Mouse (Mus musculus): Measurements from ENCODE around the gene Acot8. TPM values are rescaled to one million over a fixed set of nuclear protein-coding genes. Genes with fewer than 3 reads are reported as not detected.

The Acot8 gene
- polyA plus RNA-seq, 1 experiment from 2014 or later: 16.5 TPM

DNA sequence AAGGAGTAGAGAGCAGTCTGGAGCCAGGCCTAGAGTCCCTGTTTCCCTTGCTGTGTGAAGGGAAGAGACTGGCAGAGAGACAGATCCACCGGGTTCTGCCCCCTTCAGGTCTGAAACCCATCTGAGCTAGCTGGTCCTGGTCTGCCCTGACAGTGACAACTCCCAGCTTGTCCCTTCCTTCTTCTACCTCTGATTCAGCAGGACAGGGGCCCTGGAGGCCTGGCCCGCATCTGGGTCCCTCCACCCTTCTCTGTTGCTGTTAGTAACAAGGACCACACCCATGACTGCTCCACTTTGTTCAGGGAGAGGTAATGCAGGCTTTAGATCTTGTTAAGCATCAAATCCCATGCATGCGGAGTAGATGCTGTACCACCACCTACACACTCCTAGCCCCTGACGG, 16.3 kb downstream of the Acot8 start:
- no peak overlapping the region for H3K4me2 ChIP-seq (replicated peaks)
- peaks cover 30% of the 10 kb centered on the region for H3K36me3 ChIP-seq
- no peak overlapping the region for H3K4me3 ChIP-seq
- ATAC-seq (ENCODE audit: low FRiP score, low read depth): no peak
- H3K27me3 ChIP-seq: 0 out of 2 replicates have a peak, but pooled peaks cover 4% of the 10 kb centered on the region
- 73% methylated on average over 4 of the region's 4 CpGs for WGBS
- no peaks in the 10 kb centered on the region for H3K9me3 ChIP-seq
- H3K9ac ChIP-seq (replicated peaks): 0 out of 2 replicates have a peak overlapping the region, but pooled peaks have one; percentile 28
- H3K27ac ChIP-seq (replicated peaks): no peak overlapping the region
- H3K4me1 ChIP-seq: peaks cover 13% of the 10 kb centered on the region

- Histone ChIP-seq H3K4me3 (no peak overlapping the region), H3K9me3 (no peaks in the 10 kb centered on the region), H3K4me2 (replicated peaks) (no peak overlapping the region), H3K27me3 (0 out of 2 replicates have a peak, but pooled peaks cover 4% of the 10 kb centered on the region), H3K36me3 (peaks cover 24% of the 10 kb centered on the region), H3K4me1 (peaks cover 11% of the 10 kb centered on the region), H3K9ac (replicated peaks) (no peak overlapping the region), H3K27ac (replicated peaks) (no peak overlapping the region)
- no peak for ATAC-seq (ENCODE audit: low FRiP score, low read depth)
- WGBS: 84% methylated on average over 10 of the region's 10 CpGs
Observed at GRCm38 (mm10) chr2:164787779-164788178, 16.9 kb downstream of the Acot8 start.

GRCm38 (mm10) chr2:164787032-164787431, 17.6 kb downstream of the Acot8 start:
- H3K4me3 ChIP-seq: no peak overlapping the region
- 87% methylated on average over 3 of the region's 3 CpGs for WGBS
- H3K36me3 ChIP-seq: peaks cover 17% of the 10 kb centered on the region
- peaks cover 11% of the 10 kb centered on the region for H3K4me1 ChIP-seq
- ATAC-seq (ENCODE audit: low FRiP score, low read depth): no peak
- no peak overlapping the region for H3K27ac ChIP-seq (replicated peaks)
- H3K9me3 ChIP-seq: no peaks in the 10 kb centered on the region
- 0 out of 2 replicates have a peak, but pooled peaks cover 4% of the 10 kb centered on the region for H3K27me3 ChIP-seq
- peak overlapping the region; percentile 82 for H3K4me2 ChIP-seq (replicated peaks)
- H3K9ac ChIP-seq (replicated peaks): no peak overlapping the region

DNA sequence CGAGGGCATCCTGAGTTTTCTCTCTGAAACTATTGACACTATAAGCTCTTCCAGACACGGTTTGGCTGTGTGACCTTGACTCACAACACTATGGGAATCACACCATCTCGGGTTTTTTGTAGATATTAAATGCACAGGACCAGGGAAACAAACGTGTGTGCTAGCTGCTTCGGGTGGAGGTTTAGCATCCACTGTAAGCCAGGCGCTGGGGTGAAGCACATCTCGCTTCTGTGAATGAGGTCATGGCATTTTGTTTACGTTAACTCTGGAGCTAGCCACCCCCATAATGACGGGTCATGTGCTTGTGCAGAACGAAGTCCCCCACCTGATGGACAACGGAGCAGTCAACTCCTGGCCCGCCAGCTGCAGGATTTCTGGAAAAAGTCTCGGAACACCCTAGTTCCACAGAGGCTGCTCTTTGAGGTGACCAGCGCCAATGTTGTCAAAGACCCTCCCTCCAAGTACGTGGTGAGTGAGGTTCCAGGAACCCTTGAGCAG, 18.2 kb downstream of the Acot8 start:
- Histone ChIP-seq H3K9me3 (no peaks in the 10 kb centered on the region), H3K4me3 (peak overlapping the region; percentile 64), H3K27ac (replicated peaks) (no peak overlapping the region), H3K4me1 (peaks cover 11% of the 10 kb centered on the region), H3K27me3 (0 out of 2 replicates have a peak, but pooled peaks cover 4% of the 10 kb centered on the region), H3K4me2 (replicated peaks) (peak overlapping the region; percentile 82), H3K9ac (replicated peaks) (peak overlapping the region; percentile 60), H3K36me3 (peaks cover 11% of the 10 kb centered on the region; the same call in 1 of the 2 replicates)
- ATAC-seq (ENCODE audit: low FRiP score, low read depth): peak; percentile 14; the same call in 1 of the 2 replicates
- 11% methylated on average over 15 of the region's 15 CpGs for WGBS

GRCm38 (mm10) chr2:164785481-164786387, 18.9 kb downstream of the Acot8 start, which contains the start of gene Snx21:
Gene Snx21, plus strand, starts transcription at chr2:164785823.
- Histone ChIP-seq H3K27me3 (0 out of 2 replicates have a peak, but pooled peaks cover 4% of the 10 kb centered on the region), H3K27ac (replicated peaks) (peak within 1 kb of the TSS; percentile 69), H3K36me3 (0 out of 2 replicates have a peak, but pooled peaks cover 4% of the 10 kb centered on the region), H3K4me1 (peaks cover 11% of the 10 kb centered on the region), H3K9ac (replicated peaks) (peak within 1 kb of the TSS; percentile 60), H3K4me2 (replicated peaks) (peak within 1 kb of the TSS; percentile 82), H3K4me3 (peak within 1 kb of the TSS; percentile 64), H3K9me3 (no peaks in the 10 kb centered on the region)
- ATAC-seq (ENCODE audit: low FRiP score, low read depth): peak; percentile 90
- WGBS: under 1% methylated on average over 83 of the region's 89 CpGs

DNA sequence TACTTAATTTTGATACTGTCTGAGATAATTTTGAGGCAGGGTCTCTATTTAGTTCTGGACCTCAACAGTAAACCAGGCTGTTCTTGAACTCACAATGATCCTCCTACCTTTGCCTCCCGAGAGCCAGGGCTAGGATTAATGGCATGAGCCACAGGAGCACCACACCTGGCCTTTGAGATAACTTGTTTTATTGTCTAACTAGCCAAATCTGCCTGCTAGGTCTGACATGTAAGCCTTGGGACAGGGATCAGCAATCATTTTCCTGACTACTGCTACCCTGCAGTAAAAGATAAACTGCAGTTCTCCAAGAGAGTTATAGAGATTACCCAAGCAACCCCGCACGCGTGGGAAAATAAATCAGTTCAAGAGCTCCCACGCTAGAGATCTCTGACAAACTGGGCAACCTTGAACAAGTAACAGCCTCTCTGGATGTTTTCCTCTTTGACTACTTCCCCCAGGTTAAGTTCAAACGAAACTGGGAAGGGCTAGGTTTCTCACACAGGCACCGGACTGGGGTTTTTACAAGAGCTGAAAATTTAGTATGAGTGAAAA, 19.7 kb downstream of the Acot8 start:
- Histone ChIP-seq H3K4me3 (peak overlapping the region; percentile 64), H3K27ac (replicated peaks) (no peak overlapping the region)
- ATAC-seq (ENCODE audit: low FRiP score, low read depth): no peak

DNA sequence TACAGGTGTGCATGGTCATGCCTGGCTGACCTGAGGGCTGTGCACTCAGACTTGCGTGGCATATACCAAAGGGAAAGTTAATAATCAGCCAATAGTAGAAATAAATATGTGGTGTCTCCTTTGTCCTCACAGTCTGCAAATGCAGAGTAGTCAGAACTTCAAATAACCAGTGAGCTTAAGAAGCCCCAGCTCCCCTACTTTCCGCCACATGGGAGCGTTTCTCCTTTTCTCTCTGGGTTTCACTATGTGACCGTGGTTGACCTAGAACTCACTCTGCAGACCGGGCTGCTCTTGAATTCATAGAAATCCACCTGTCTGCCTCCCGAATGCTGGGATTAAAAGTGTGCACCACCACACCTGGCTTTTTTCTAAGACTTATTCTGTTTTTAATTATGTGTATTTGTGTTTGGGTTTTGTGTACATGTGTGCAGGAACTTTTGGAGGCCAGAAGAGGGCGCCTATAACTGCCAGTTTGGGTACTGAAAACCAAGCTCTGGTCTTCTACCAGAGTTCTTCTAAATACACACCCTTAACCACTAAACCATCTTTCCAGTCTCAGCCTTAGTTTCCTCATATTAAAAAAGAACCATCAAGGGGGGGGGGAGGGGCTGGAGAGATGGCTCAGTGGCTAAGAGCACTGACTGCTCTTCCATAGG, 20.6 kb downstream of the Acot8 start:
- Histone ChIP-seq H3K4me3 (no peak overlapping the region), H3K27me3 (0 out of 2 replicates have a peak, but pooled peaks cover 4% of the 10 kb centered on the region), H3K27ac (replicated peaks) (no peak overlapping the region), H3K9me3 (no peaks in the 10 kb centered on the region), H3K4me1 (peaks cover 11% of the 10 kb centered on the region), H3K9ac (replicated peaks) (no peak overlapping the region), H3K4me2 (replicated peaks) (no peak overlapping the region), H3K36me3 (0 out of 2 replicates have a peak, but pooled peaks cover 2% of the 10 kb centered on the region)
- ATAC-seq (ENCODE audit: low FRiP score, low read depth): no peak
- WGBS: 80% methylated on average over 7 of the region's 7 CpGs

More for the DNA sequence above, 19.7 kb downstream of the Acot8 start:
- Histone ChIP-seq H3K4me2 (replicated peaks) (peak overlapping the region; percentile 82), H3K36me3 (0 out of 2 replicates have a peak, but pooled peaks cover 3% of the 10 kb centered on the region), H3K4me1 (peaks cover 11% of the 10 kb centered on the region), H3K27me3 (0 out of 2 replicates have a peak, but pooled peaks cover 4% of the 10 kb centered on the region), H3K9me3 (no peaks in the 10 kb centered on the region), H3K9ac (replicated peaks) (peak overlapping the region; percentile 60; the same call in 1 of the 2 replicates)
- 16% methylated on average over 7 of the region's 7 CpGs for WGBS

- WGBS: 67% methylated on average over 4 of the region's 4 CpGs
- H3K36me3 ChIP-seq: no peaks in the 10 kb centered on the region
- H3K27me3 ChIP-seq: 0 out of 2 replicates have a peak, but pooled peaks cover 2% of the 10 kb centered on the region
- no peaks in the 10 kb centered on the region for H3K9me3 ChIP-seq
- no peak for ATAC-seq (ENCODE audit: low FRiP score, low read depth)
- no peak overlapping the region for H3K4me3 ChIP-seq
- H3K9ac ChIP-seq (replicated peaks): no peak overlapping the region
- no peak overlapping the region for H3K27ac ChIP-seq (replicated peaks)
- peaks cover 11% of the 10 kb centered on the region for H3K4me1 ChIP-seq
- no peak overlapping the region for H3K4me2 ChIP-seq (replicated peaks)
Observed at GRCm38 (mm10) chr2:164781876-164782275, 22.8 kb downstream of the Acot8 start.

- Histone ChIP-seq H3K4me1 (no peaks in the 10 kb centered on the region), H3K9me3 (no peaks in the 10 kb centered on the region), H3K4me2 (replicated peaks) (no peak within 1 kb of the TSS), H3K27me3 (0 out of 2 replicates have a peak, but pooled peaks cover 4% of the 10 kb centered on the region), H3K36me3 (no peaks in the 10 kb centered on the region), H3K9ac (replicated peaks) (no peak within 1 kb of the TSS), H3K27ac (replicated peaks) (no peak within 1 kb of the TSS), H3K4me3 (no peak within 1 kb of the TSS)
- 76% methylated on average over 8 of the region's 8 CpGs for WGBS
- ATAC-seq (ENCODE audit: low FRiP score, low read depth): no peak
Observed at GRCm38 (mm10) chr2:164779481-164780086, 25.1 kb downstream of the Acot8 start, which contains the start of gene Tnnc2. Gene Tnnc2, minus strand, starts transcription at chr2:164779967.

- no peak for ATAC-seq (ENCODE audit: low FRiP score, low read depth)
- Histone ChIP-seq H3K27ac (replicated peaks) (no peak overlapping the region), H3K4me2 (replicated peaks) (no peak overlapping the region), H3K9me3 (no peaks in the 10 kb centered on the region), H3K36me3 (no peaks in the 10 kb centered on the region), H3K27me3 (0 out of 2 replicates have a peak, but pooled peaks cover 4% of the 10 kb centered on the region), H3K4me1 (no peaks in the 10 kb centered on the region), H3K9ac (replicated peaks) (no peak overlapping the region), H3K4me3 (no peak overlapping the region)
- WGBS: 84% methylated on average over 7 of the region's 7 CpGs
Observed at GRCm38 (mm10) chr2:164778809-164779208, 25.9 kb downstream of the Acot8 start.

DNA sequence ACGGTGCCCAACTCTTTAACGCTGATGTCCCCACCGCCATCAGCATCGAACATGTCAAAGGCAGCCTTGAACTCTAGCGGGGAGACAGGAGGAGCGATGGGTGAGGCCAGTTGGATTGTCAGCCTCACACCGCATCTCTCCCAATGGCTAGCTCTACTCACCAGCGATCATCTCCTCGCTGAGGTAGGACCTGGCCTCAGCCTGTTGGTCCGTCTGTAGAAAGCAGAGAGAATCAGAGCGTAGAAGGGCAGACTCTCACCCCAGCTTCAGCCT, 26.7 kb downstream of the Acot8 start:
- Histone ChIP-seq H3K4me1 (no peaks in the 10 kb centered on the region), H3K9ac (replicated peaks) (no peak overlapping the region), H3K27ac (replicated peaks) (no peak overlapping the region), H3K4me3 (no peak overlapping the region), H3K27me3 (0 out of 2 replicates have a peak, but pooled peaks cover 4% of the 10 kb centered on the region), H3K9me3 (no peaks in the 10 kb centered on the region), H3K4me2 (replicated peaks) (no peak overlapping the region), H3K36me3 (peaks cover under 1% of the 10 kb centered on the region; the same call in 1 of the 2 replicates)
- whole genome bisulfite sequencing: 91% methylated on average over 11 of the region's 11 CpGs
- ATAC-seq (ENCODE audit: low FRiP score, low read depth): no peak
